Mouse (Mus musculus) CD4-positive, CD25-positive, alpha-beta regulatory T cell, adult 4 months (primary cell): ENCODE results near the gene Taf15. TPM values are rescaled to one million over a fixed set of nuclear protein-coding genes. Genes with fewer than 3 reads are reported as not detected.
"Not testable (repeated sequence)": the region's sequence is repeated elsewhere in the genome, so short reads cannot be mapped to it uniquely, and the experiment has no call there.

Source experiments
- ATAC-seq: one replicate; pipeline ENCODE4 v1.8.0; 2017
- polyA plus RNA-seq, 2 experiments: library from polyadenylated mRNA; unstranded; fragments of 100-300 nt; shearing (Covaris generic); gene quantifications; one replicate each; pipeline ENCODE4 v1.2.1; 2017

Taf15 gene
- polyA plus RNA-seq, 2 experiments from 2014 or later = 20.6 to 22.0 TPM

DNA sequence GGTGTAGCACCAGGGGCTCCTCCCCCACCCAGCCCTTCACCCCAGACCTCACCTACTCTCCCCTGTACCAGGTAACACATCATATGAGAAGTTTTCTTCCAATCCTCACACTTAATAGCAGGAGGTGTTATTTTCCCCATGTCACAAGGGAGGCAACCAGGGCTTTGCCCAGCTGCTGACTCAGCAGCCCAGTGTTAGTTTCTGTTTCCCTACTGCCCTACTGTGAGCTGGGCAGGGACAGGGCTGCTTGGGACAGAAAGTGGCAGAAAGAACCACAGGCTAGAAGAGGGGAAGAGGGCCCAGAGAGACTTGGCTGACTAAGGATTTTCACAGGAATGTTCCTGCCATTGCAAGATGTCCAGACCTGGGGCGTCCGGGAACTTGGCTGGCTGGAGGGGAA is 68.0 kb downstream of the Taf15 start:
- no peak for ATAC-seq

DNA sequence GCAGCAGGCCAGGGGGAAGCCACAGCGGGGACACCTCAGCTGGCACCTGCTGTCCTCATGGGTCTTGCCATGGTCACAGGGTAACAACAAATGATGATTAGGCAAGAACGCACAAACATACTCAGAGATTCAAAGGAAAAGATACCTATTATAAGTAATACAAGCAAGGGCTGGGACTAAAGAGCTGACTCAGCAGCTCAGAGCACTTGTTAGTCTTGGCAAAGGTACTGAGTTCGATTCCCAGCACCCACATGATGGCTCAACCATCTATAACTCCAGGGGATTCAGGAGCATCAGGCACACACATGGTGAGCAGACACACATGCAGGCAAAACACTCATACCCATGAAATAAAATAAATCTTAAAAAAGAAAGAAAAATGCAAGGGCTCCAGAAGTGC is 68.5 kb downstream of the Taf15 start:
- ATAC-seq = no peak

DNA sequence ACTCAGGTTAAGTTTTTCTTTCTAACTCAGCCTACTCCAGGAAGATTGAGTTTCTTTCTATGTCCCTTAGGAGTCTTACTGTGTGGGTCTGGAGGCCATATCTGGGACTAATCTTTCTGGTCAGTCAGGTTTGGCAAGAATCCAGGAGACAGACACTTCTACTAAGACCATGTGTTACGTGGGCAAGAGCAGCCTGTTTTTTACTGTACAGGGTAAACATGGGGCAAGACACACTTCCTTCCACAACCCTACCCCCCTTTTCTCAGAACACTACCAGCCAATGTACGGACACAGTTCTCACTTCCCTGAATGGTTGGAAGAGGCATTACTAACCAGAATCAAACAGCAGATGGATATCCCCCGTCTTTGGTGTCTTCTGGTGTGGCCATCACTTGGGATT is 71.3 kb downstream of the Taf15 start:
- no peak for ATAC-seq

DNA sequence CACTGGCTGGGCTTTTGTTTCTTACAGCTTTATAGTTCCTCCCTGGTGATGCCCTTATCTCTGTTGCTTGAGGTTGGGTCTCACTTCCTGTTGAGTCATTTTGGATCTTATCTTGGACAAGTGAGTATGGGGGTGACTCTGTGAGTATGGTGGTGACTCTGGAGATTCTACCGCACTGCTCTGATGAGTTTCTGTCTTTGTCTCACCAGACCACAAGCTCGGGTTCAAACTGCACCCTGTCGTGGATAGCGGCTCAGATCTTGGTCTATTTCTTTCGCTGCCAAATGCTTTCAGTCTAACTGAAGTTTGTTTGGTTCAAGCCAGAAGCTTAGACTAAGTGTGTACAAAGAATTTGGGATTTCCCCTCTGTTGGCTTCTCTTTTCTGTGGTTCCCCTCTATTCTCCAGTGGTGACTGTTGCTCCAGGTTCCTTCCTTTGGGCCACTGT is 77.3 kb downstream of the Taf15 start:
- ATAC-seq = peak; percentile 89

DNA sequence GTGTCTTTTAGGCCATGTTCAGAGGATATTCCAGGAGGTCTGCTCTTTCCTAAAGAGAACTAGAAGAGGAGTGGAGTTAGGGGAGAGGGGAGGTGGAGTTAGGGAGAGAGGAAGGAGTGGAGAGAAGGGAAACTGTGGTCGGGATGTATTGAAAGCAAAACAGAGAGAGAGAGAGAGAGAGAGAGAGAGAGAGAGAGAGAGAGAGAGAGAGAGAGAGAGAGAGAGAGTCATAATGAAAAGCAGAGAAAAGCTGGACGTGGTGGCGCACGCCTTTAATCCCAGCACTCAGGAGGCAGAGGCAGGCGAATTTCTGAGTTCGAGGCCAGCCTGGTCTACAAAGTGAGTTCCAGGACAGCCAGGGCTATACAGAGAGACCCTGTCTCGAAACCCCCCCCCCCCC is 78.2 kb downstream of the Taf15 start:
- ATAC-seq = not testable (repeated sequence)

DNA sequence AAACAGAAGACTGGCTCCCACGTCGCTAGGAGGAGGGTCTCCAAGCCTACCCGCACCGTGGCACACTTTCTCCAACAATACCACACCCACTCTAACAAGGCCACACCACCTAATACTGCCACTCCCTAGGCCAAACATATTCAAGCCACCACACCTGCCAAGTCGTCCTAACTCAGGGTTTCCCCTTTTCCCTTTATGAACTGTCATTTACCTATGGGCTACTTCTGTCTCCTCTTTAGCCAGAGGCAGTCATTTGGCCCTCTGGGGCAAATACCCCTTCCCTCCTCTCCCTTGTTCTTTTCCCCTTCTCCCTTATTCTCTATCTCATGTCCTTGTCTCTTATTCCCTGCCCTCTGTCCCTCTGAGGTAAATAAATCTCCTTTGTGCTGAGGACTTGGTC is 78.8 kb downstream of the Taf15 start:
- ATAC-seq = no peak

Other genes with a start within 250 kb of the Taf15 start
- not detected for gene Slfn14, start 186.4 kb upstream of the Taf15 start, polyA plus RNA-seq
- gene Ap2b1, start 174.1 kb upstream of the Taf15 start, polyA plus RNA-seq = 10 to 100 TPM; 52.3 to 63.9 TPM
- 10 to 100 TPM; 12.5 TPM for gene Pex12, start 170.5 kb upstream of the Taf15 start, polyA plus RNA-seq
- gene Rasl10b, start 63.9 kb upstream of the Taf15 start, polyA plus RNA-seq = not detected
- gene Gas2l2, start 43.6 kb upstream of the Taf15 start, polyA plus RNA-seq = not detected
- under 1 TPM in 1 of 2 experiments, not detected in 1; 0.85 TPM for gene 1700020L24Rik, start 35.4 kb upstream of the Taf15 start, polyA plus RNA-seq
- gene Mmp28, start 10.0 kb upstream of the Taf15 start, polyA plus RNA-seq = not detected
- under 1 TPM; 0.54 to 0.62 TPM for gene Heatr9, start 49.1 kb downstream of the Taf15 start, polyA plus RNA-seq
- gene Ccl5, start 57.4 kb downstream of the Taf15 start, polyA plus RNA-seq = 100 to 1,000 TPM; 385 to 395 TPM
- gene Ccl9, start 105.5 kb downstream of the Taf15 start, polyA plus RNA-seq = not detected
- not detected for gene Ccl6, start 120.0 kb downstream of the Taf15 start, polyA plus RNA-seq
- gene Rpl9-ps1, start 172.5 kb downstream of the Taf15 start, polyA plus RNA-seq = not detected
- gene Ccl3, start 176.3 kb downstream of the Taf15 start, polyA plus RNA-seq = not detected
- 10 to 100 TPM in 1 of 2 experiments, 1 to 10 TPM in 1; 2.9 to 12.2 TPM for gene Ccl4, start 189.5 kb downstream of the Taf15 start, polyA plus RNA-seq
- gene Wfdc17, start 230.9 kb downstream of the Taf15 start, polyA plus RNA-seq = not detected
- gene Wfdc18, start 235.9 kb downstream of the Taf15 start, polyA plus RNA-seq = not detected